Mouse (Mus musculus) ES-CJ7 (cell line): ENCODE measurements around the gene Hist1h2ag.

Experiments used
- DNase-seq: peaks from one replicate; pipeline ENCODE4 v3.0.0; 2011; ENCODE audit warnings: low read depth, low spot score

Gene Hist1h2ag

DNA sequence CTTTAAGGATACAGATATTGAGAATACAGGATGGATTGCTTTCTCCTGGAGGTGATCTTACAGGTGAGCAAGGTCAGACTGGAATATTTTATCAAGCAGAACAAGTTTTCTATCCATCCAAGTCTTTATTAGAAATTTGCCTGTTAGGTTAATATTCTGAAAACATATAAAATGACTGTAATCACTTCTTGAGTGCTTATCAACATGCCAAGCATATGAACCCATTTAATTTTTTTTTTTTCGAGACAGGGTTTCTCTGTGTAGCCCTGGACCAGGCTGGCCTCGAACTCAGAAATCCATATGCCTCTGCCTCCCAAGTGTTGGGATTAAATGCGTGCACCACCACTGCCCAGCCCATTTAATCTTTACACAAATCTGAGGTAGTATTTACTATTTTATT lies 5.8 kb downstream of the Hist1h2ag start:
- no peak for DNase-seq

DNA sequence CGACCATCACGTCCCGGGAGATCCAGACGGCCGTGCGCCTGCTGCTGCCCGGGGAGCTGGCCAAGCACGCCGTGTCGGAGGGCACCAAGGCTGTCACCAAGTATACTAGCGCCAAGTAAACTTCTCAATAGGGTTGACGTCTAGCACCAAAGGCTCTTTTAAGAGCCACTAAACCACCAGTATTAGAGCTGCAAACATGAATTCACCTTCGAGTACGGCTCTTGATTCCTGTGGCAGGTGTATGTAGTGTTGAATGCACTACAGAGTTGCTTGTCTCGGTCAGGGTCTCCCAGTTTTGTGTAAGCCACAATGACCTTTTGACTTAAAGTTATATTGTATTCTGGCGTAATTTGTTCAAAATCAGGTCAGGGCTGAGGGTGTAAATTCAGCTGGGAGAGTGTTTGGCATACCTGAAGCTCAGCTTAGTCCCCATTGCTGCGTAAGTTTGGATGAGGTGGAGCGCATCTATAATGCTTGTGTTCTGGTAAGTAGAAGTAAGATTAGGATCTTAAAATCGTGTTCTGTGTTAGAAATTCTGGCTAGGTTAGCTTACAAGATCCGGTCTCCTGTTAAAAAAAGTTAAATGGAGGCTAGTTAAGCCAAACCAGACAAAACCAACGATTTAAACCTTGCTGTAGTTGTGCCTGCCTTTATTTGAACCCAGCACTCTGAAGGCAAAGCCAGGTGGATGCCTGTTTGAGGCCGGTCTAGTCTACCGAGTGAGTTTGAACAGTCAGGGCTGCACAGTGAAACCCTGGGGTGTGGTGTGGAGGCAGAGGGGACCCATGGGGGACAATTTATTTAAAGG lies 6.4 kb downstream of the Hist1h2ag start:
- DNase-seq: peak; percentile 82

DNA sequence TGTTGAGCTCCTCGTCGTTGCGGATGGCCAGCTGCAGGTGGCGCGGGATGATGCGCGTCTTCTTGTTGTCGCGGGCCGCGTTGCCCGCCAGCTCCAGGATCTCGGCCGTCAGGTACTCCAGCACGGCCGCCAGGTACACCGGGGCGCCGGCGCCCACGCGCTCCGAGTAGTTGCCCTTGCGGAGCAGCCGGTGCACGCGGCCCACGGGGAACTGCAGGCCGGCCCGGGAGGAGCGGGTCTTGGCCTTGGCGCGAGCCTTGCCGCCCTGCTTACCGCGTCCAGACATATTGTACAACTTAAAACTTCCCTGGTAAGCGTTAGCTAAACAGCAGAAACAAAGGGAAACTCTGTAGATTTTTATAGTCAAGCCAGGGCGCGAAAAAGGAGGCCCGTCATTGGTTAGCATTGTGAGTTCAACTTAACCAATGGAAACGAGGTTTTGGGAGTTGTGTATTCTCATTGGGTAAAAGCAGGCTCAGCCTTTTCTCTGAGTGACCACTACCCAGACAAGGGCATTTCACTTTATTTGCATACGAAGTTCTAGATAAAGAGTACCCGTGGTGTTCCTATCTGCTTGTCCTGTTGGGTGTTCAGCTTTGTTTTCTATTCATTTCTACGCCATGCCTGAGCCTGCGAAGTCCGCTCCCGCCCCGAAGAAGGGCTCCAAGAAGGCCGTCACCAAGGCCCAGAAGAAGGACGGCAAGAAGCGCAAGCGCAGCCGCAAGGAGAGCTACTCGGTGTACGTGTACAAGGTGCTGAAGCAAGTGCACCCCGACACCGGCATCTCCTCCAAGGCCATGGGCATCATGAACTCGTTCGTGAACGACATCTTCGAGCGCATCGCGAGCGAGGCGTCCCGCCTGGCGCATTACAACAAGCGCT lies 7.2 kb downstream of the Hist1h2ag start, which contains the start of the genes Hist1h2ah and Hist1h2bk:
TSS of gene Hist1h2ah (minus strand) at position 302 of the 882 bp plus-strand sequence.
TSS of gene Hist1h2bk (plus strand) at position 604 of the 882 bp plus-strand sequence.
- DNase-seq: peak; percentile 99

DNA sequence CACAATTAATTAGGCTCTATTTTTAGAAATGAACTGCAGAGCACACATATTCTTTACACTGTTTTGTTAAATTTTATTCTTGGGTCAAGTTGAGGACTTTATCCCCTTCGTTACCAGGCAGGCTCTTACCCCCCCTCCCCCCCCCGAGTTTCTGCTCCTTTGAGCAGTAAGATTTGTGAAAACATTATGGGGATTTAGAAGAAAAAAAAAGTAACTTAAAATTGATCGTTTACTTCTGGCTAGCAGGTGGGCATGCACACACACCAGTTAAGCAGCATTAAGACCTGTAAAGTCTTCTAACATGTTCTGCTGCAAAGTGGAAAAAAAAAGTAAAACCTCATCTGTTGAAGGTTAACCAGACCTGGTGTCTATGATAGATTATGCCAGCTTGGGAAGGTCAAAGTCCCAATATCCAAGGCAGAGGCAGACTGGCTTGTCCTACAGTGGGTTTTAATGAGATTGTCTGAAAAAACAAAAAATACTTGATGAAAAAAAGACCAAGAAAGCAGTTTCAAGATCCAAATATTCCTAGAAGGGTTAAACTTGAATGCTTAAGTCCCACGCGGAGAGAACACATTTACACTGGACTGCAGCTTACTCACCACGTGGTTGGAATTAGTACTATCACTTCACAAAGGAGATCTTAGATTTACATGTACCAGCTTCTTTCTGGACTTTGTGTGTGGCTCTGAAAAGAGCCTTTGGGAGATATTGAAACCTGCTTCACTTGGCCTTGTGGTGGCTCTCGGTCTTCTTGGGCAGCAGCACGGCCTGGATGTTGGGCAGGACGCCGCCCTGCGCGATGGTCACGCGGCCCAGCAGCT lies 8.1 kb downstream of the Hist1h2ag start:
- peak; percentile 65 for DNase-seq

DNA sequence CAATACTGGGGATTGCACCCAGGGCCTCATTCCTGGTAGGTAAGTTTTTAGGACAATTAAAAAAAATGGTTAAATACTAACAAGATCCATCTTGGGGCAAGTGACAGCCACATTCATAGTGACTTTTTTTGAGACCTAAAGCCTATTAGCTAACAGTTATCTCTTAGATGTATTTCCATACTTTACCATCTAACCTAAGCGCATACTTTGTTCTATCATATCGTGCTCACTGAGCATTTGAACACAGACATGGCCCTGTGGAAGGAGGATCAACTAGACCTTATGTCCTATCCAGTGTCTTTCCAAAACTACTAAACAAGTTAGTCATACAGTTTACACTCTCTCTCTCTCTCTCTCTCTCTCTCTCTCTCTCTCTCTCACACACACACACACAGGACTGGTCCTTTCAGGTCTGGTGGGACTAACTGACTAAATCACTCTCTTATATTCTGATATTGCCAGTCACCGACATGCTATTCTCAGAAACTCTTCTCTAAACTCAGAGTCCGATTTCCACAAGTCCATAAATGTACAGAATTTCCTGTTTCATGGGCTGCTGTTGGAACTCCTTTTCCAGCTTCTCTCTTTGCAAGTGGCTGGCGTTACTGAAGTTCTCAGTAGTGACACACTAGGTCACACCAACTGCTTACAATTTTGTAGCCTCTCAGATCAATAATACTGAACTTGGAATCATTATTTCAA lies 8.9 kb downstream of the Hist1h2ag start:
- peak; percentile 27 for DNase-seq

DNA sequence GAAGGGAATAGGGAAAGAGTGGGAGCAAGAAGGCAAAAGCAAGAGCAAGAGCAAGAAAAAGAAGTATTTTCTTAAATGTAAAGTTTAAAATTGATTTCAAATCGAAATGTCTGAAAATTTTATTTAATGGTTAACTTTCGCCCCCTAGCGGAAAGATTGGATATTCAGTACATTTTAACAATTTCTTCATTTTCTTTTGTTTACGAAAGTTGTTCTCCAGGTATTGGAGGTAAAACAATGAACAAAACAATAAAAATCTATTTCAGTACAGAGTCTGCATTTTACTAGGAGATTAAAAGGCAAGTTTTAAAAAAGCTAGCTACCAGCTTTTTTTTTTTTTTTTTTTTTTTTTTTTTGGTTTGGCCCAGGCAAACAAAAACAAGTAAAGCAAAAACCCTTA lies 12.3 kb downstream of the Hist1h2ag start:
- DNase-seq: no peak

DNA sequence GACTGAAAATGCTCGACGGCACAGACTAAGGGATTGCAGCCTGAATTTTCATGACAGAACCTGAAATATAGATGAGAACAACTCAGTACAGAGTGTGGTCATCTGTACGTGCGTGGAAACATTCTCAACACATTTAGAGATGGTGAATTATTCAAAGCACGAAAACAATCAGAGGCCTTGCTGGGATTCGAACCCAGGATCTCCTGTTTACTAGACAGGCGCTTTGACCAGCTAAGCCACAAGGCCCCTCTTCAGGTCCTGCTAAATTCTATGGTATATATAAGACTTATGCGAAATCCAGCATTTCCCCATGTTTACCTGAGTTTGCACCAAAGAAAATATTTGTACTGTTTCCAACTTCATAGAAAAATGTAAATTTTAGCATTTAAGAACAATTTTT lies 12.8 kb downstream of the Hist1h2ag start:
- DNase-seq: peak; percentile 86

DNA sequence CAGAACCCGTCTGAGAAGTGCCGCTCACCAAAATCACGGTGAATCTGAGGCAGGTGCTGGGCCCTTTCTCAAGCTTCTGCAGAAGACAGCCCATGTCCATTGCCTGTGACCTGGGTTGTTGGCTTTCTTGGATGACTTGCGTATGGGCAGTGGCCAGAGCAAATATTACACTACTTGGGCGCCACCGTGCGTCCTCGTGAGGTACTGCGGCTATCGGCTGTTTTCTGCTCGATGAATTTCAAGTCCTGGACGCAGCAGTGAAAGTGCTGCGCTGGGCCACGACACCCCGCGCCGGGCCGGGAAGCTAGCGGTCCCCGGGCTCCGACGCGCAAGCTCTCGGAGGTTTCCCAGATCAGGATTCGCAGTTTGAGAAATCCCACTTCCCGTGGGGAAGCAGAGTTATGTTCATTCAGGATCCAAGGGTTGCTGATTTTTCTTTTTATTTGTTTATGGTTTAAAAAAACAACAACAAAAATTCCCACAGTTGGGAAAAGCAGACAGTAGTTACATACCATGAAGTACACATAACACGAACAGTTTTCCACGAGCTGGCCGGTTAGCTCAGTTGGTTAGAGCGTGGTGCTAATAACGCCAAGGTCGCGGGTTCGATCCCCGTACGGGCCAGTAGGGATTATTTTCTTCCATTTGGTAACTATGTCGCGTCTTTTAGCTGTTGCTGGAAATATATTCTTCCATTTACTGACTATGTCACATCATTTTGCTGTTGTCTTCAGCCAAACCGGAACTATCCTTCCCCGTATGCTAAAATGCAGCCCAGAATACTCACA lies 13.9 kb downstream of the Hist1h2ag start:
- peak; percentile 95 for DNase-seq

DNA sequence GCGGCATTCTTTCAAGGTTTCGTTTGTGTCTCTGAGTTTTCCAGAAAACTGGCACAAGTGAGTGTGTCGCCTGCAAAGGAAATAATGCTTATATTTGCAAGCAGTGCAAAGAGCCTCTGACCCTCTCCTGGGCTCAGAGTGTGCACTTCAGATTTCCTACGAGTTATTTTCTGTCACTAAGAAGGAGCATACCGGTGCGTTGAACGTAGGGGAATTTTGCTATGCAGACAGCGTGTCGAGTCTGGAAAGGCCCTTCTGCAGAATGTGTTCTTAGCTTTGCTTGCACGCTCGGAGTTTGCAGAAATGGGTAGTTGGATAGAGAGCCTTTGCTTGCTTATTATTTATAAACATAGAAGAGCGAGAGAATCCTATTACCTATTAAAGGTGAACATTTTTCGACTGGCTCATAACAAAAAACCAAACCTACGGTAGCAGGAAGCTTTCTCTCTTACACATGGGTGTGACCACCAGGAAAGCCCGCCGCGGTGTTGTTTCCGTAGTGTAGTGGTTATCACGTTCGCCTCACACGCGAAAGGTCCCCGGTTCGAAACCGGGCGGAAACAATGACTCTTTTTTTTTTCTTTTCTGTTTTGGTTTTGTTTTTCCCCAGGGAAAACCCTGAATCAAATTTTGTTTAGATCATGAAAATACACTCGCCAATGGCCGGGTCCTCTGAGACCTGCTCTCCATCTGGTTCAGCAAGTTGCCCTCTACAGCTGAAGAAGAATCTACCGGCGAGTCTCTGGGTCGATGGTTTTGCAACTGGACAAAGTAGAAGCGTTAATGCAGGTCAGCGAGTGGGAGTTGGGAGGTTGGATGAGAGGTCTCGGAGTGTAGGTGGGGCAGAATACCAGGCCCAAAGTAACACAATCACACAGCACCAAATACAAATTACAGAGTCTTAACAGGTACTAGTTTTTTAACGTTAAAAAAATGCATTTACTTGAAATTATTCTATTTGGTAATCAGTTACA lies 16.4 kb downstream of the Hist1h2ag start:
- peak; percentile 78 for DNase-seq

DNA sequence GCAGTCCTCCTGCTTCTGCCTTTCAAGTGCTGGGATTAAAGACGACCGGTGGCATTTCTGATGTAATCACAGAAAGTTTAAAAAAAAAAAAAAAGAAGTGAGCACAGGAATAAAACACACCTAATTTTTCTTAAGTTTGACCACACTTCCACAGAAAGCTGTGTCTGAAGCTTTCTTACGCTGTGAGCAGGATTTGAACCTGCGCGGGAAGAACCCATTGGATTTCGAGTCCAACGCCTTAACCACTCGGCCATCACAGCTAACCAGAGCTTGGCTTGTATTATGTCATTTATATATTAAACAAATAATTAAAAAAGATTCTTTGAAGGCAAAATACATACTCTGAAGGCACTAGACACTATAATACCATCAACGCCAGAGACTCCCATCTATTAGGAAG lies 20.5 kb downstream of the Hist1h2ag start:
- DNase-seq: peak; percentile 95

DNA sequence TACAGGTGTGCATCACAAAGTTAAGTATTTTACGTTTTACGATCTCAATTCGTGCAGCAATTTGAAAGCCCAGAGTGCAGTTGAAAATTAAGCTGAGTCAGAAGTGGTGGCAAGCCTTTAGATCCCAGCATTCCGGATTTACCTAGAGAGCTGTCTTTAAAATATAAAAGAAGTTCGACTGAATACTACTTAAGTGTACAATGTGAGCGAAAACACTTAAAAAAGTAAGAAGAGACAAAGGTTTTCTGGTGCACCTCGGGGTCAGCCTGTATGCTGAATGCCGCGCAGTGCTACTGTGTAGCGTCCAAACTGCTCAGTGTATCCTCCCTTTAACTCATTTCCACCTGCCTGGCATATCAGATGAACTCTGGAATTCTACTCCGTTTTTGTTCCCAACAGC lies 21.2 kb downstream of the Hist1h2ag start:
- no peak for DNase-seq

DNA sequence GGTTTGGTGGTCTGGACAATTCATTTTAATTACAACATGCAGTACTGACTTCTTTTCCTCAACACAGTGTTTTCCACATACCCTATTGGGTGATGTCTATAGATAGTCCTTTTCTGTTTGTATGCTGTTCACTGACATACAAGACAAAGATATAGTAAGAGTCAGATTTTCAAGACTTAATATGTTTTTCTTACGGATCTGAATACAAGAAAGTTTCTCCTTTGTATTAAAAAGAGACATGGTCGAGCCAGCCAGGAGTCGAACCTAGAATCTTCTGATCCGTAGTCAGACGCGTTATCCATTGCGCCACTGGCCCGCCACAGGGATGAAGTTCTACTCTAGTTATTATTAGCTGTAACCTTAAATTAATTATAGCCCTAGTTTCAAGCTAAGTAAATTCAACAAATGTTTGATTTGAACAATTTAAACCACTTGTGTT lies 21.8 kb downstream of the Hist1h2ag start:
- peak; percentile 75 for DNase-seq

DNA sequence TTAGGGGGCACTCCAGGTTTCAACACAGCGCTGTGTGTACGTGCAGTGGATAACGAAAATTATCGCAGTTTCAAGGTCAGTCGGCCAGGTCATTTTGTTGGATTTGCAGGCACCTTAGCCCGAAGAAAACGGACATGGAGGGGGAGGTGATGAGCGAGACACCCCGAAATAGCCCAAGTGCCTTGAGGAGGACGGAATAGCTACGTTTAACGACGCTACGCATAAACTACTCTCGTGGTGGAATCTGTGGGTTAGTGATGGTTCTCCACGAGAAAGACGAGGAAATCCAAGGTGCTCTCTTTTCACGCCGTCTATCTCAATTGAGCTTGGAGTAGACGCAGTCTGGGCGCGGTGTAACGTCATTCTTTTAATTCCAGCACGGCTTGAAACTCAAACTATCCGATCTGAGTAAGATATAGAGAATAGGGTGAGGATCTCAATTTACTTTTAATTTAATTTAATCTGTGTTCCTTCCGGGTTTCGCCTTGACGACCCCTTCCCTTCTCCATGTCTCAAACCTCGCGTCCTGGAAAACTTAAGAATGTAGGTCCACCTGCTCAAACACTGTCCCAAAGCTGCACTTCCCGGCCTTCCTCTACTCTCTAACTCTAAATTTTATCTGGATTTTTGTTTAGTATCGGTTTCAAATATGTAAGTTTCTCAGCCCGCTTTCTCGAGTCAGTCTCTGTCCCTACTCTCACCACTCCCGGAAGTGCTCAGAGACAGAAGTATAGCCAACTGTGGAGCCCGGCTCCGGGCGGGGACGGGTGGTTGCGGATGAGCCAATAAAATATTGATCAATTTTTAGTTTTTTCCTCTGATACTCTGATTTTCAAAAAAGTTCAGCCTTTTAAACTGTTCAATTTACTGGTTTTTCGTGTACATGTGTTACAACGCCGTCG lies 22.6 kb downstream of the Hist1h2ag start:
- no peak for DNase-seq

DNA sequence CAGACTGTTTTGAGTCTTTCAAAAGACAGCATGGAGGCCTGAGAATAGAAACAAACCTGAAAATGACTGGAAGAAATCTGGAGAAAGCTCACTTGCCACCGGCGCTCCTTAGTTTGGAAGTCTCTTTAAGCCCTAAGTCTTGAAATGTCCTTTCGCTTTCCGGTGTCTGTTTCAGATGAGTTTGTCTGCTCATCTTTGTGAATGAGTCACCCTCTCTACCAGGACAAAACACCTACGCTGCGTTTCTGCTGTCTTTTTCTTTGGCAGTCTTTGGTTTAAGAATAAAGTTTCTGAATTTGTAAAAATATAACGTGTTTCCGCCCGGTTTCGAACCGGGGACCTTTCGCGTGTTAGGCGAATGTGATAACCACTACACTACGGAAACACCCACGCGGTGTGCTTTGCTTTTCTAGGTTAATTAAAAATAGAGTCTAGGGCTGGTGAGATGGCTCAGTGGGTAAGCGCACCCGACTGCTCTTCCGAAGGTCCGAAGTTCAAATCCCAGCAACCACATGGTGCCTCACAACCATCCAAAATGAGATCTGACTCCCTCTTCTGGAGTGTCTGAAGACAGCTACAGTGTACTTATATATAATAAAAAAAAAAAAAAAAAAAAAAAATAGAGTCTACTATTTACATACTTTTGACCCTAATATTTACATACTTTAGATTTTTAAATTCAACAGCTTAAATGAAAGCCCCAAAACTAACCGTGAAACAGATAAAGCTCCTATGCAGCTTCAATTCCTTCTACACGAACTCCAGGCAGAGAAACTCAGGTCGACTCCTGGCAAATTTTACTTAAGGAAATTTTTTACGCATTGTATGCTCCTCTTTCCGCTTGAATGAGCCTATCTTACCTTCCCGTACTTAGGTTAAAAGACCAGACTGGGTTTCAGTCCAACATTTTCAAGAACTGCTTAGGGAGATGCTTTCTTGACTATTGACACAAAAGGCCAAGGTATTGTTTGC lies 27.0 kb downstream of the Hist1h2ag start:
- peak; percentile 91 for DNase-seq

DNA sequence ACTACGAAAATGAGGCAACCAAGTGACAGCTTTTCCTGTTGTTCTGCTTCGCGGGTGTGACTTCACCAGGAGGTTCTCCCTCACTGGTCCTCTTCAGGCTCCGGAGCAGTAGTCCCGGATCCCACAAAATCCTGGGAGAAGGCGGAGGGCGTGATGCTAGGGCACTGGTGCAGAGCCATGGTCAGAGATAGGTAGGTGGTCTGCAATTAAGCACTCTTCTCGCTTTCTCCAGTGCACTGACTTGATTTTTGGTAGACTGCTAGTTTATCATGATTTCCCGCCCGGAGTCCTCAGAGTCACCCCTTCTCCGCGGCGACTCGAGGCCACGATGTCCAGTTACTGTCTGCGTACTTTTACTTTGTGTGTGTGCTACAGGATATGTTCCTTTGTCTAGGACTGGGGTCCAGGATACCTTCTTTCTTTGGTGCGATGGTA lies 28.3 kb downstream of the Hist1h2ag start:
- no peak for DNase-seq

DNA sequence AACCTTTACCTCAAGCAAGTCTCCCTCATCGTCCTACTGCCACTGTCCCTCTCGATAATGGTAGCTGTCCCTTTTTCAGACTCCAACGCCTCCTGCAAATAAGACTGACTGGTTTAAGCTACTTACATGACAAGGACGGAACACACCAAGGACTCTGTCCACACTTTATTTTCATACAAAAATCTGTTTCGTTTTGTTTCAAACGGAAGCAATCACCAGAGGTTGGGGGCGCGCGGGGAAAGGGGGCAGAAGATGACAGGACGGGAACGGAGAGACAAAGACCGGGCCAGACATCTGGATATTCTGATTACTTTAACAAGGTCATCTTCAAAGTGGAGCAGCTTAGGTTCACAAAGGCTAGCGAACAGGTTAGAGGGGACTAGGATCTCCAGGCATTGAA lies 29.0 kb downstream of the Hist1h2ag start:
- no peak for DNase-seq

DNA sequence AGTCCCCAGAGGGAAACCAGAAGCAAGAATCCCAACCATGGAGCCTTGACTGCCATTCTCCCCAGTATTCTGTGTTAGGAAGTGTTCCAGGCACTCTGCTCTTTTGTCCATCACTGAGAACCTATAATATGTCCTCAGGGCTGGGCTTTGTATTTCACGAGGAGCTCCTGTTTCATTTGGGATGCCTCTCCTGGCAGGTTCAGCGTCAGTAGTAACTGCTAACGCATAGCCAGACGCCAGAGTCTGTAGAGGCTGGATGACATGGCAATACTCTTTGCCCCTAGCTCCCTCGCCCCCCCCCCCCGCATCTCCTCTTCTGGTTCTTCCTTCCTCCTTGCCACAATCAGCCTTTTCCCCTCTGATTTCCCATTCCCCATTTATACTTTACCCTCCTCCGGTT lies 33.1 kb downstream of the Hist1h2ag start, which contains the start of gene Prss16:
TSS of gene Prss16 (minus strand) at position 101 of the 400 bp plus-strand sequence.
- DNase-seq: no peak
